Mouse (Mus musculus): ENCODE measurements around the gene Usp5. TPM values are rescaled to one million over a fixed set of nuclear protein-coding genes. Genes with fewer than 3 reads are reported as not detected.
"Not testable (repeated sequence)": the region's sequence is repeated elsewhere in the genome, so short reads cannot be mapped to it uniquely, and the experiment has no call there.

Usp5 gene
- total RNA-seq, 2 experiments from 2014 or later = 176 to 177 TPM

DNA sequence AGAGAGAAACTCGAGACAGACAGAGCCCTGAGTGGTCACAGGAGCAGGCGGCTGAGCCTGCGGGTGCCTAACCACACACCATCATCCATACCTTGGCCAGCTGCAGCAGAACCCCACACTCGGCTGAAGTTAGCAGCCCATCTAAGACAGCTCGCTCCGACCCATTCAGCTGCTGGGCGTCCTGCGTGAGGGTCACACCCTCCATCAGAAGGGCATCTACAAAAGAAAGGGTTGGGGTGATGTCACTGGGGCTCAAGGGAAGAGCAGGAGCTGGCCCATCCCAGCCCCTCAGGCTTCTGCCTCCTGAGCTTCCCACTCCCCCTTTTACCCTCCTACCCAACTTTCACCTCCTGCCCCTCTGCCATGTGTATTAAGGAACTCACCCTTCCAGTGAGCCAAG lies 21.3 kb upstream of the Usp5 start:
- intact Hi-C loops (cut with DNase I) = no loop called here
- no peak for DNase-seq (ENCODE audit: low spot score in 2 of 2)

DNA sequence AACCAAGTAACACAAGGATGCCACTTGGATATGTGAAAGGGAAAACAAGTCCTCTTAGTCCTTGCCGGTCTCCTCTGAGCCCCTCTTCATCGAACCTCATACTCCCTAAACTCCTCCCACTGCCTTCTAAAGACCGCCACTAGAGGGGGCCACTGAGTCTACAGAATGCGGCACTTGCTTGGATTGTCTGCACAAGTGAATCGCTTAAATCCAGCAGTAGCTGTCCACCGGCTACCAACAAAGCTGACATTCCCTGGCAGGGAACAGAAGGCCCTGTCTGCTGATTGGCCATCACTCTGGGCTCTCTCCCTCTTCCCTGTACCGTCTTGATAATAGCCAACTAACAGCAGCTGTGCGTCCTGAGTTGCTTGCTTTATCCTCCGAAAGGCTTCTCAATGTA lies 18.0 kb upstream of the Usp5 start:
- peak; percentile 91 to 95 for DNase-seq (ENCODE audit: low spot score in 2 of 2)
- intact Hi-C loops (cut with DNase I) = no loop called here

DNA sequence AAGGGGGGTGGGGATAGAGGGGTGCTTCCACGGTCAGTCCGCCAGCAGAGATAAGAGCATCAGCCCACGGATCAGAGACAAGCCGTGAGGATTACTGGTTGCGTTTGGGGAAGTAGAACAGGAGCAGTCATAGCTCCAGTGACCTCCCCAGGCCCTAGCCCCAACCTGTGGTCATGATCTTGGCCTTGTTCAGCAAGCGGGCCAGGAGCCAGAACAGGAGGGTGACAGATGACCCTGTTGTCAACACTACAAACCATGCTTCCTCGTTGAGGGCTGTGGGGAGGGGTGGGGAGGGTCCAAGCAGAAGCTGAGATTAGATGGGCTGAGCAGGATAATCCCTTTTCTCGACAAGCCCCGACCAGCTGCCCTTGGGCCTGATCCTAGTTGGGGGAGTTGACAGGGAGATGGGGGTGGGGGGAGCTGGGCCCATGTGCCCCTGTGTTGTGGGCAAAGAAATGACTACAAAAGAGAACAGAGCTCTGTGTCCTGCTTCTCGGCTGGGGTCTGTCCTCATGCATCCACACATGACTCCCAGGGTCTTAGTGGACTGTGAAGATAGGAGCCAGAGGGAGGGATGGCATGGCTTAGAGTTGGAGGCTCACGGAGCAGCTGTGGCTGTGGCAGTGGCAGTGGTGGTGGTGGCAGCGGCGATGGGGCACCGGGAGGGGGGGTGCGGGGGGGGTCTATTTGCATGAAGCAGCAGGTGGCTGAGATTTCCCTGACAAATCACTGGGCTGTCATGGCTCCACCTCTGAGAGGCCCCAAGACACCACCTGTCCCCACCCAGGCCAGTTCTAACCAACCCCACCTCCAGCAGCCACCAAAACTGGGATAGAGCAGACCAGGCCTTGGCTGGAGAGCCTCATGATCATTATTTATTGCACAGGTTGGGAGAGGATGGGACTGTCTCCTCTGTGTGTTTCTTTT lies 11.2 kb upstream of the Usp5 start, which contains the start of gene Gnb3:
Gnb3 (minus strand) TSS at position 35 of the 927 bp plus-strand sequence.
- intact Hi-C loops (cut with DNase I) = no loop called here

DNA sequence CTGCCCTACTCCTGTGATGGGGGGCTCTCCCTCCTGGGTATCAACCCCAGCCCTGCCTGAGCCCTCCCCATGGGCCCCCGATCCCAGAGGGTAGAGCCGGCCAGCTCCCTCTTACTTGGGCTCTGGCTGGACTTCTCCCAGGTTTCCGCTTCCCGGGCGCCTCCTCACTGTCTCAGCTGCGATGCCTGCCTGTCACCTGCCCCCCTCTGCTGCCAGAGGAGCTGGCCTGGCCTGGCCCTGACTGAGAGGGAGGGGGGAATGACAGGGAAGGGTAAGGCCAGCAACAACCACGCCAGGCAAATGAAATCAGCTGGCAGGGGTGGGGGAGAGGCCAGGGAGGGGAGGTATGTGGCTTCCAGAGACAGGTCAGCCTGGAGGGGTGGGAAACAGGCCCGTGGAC lies 10.5 kb upstream of the Usp5 start:
- DNase-seq (ENCODE audit: low spot score in 2 of 2) = no peak
- intact Hi-C loops (cut with DNase I) = no loop called here

More for the DNA sequence above, 11.2 kb upstream of the Usp5 start, which contains the start of gene Gnb3:
- no peak for DNase-seq (ENCODE audit: low spot score in 2 of 2)

DNA sequence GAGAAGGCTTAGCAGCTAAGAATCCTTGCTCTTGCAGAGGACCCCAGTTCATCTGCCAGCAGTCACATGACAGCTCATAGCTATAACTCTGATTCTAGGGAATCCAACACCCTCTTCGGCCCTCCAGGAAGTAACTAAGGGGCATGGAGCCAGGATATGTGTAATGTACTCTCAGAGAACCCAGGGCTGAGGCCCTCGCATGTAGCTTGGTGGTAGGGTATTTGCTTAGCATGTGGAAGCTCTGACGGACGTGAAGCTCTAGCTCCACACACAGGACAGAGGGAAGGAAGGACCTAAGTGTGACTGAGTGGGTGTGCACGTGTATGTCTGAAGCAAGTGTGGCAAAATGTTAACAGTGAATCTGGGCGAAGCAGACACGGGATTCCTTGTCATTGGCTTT lies 7.1 kb upstream of the Usp5 start:
- DNase-seq (ENCODE audit: low spot score in 2 of 2) = no peak
- intact Hi-C loops (cut with DNase I) = no loop called here

DNA sequence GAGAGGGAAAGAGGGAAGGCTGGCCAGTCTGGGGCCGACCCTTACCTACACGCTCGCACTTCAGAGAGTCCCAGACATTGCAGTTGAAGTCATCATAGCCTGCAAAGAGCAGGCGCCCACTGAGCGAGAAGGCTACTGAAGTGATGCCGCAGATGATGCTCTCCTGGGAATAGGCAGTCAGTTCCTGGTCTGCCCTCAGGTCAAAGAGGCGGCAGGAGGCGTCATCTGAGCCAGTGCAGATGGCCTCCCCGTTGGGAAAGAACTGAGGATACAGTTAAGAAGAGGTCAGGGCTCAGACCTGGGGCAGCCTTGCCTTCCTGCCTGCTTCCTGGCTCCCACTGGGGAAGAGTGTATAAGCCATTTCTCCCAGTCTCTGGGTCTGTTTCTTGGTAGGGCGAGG lies 6.2 kb upstream of the Usp5 start:
- intact Hi-C loops (cut with DNase I) = no loop called here
- no peak for DNase-seq (ENCODE audit: low spot score in 2 of 2)

DNA sequence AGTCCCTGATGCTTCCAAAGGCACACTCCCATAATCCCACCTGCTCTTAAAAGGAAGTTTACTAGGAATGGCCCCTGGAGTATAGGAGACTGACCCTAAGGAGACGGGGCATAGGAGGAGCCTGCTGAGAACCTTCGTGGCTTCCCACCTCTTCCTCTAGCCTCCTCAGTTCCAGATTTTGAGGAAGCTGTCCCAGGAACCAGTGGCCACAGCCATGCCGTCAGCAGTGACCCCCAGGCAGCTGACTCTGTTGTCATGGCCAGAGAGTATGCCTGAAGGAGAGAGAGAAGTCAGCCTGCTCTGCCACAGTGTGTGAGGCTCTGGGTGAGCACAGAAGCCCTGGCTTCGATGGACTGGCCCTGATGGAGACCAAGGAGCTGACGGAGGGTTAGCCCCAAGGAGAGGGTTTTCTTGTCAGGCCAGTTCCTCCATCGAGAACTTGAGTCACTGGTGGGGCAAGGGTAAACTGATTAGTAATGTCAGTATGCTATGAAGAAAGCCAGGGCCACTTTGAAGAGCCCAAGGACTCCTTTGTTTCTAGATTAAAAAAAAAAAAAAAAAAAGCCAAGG lies 5.3 kb upstream of the Usp5 start:
- intact Hi-C loops (cut with DNase I) = no loop called here
- DNase-seq (ENCODE audit: low spot score in 2 of 2) = no peak

DNA sequence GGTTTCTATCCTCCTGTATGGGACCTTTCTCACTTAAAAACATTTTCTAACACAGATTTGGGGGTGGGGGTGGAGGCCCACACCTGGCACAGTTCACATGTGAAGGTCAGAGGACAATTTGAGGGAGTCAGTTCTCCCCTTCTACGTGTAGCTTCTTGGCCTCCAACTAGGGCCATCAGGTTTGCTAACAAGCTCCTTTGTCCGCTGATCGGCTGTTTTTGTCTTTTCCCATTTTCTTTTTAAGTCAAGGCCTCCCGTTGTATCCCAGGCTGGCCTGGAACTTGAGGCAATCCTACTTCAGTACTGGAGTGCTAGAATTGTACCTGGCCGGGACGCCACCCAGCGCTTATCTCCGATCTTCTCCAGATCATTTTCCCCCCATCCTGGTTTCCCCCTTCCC lies 2.4 kb upstream of the Usp5 start:
- no peak for DNase-seq (ENCODE audit: low spot score in 2 of 2)
- intact Hi-C loops (cut with DNase I) = no loop called here

DNA sequence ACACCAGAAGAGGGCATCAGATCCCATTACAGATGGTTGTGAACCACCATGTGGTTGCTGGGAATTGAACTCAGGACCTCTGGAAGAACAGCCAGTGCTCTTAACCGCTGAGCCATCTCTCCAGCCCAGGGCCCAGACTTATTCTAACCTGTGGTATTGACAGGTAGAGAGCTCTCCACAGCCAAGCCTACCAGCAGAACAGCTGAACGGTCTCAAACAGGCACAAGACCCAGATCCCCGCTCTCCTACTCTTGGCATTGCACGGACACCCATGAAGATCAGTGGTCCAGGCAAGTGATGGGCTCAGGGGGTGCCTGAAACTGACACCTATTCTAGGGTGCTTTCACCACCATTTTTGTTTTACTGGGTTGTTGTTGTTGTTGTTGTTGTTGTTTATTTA lies 1.9 kb upstream of the Usp5 start:
- intact Hi-C loops (cut with DNase I); DNase-seq (ENCODE audit: low spot score in 2 of 2): not testable (repeated sequence)

DNA sequence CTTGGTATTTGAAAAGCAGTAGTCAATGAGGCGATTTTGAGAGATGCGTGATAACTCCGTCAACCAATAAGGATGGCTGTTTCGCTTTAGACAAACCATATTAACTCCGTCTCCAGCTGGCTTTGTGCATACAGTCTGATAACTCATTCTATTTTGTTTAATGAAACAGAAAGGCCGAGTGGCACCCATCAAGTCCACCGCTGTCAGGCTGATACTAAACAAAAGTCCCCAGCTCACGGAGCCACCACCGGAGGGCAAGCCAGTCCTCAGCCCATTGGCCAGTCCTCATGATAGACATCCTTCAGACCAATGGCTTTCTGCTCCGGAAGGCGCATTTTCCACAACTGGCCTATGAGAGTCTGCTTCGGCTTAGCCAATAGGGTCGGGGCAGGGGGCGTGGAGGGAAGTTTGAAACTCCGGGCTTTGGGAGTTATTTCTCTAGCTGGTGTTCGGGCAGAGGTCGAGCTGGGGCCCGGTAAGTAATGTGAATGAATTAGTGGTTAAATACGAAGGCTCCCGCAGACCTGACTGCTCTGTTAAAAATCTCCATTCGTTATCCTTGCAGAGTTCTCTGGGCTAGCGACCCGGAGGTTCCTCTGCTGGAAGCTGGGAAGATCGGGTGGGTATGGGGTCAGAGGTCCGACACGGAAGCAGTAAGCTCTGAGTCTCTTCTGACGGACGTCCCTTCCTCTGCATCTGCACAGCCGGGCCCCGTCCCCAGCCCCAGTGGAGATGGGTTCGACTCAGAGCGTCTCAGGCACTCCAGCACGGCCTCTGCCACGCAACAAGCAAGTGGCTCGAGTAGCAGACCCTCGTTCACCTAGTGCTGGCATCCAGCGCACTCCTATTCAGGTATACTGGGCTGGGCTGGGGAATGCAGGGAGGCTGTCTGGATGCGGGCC lies 766 bp upstream of the Usp5 start:
- peak; percentile 93 to 98 for DNase-seq (ENCODE audit: low spot score in 2 of 2)
- intact Hi-C loops (cut with DNase I) = no loop called here

DNA sequence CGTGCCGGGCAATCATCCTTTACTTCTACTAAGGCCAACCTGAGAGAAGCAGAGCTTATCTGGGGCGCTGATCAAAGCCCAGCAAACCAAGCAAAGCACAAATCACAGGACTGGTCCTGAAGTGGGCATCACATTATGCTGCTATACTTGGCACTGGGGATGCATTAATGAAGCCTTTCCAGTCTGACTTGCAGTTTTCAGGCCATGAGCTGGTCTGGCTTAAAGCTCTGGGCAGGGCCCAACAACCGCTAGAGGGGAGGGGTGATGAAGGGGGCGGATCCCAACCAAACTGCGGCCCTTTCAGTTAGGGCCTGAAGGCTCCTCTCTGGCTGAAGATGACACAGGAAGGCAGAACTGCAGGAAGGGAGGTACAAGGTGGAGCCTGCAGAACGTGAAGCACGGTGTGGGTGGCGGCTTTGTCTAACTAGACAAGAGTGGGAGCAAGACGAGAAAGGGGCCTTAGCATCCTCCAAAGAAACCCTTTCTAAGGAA lies 1.1 kb downstream of the Usp5 start:
- intact Hi-C loops (cut with DNase I) = no loop called here
- DNase-seq (ENCODE audit: low spot score in 2 of 2) = peak in 1 of 2 experiments; percentile 45

DNA sequence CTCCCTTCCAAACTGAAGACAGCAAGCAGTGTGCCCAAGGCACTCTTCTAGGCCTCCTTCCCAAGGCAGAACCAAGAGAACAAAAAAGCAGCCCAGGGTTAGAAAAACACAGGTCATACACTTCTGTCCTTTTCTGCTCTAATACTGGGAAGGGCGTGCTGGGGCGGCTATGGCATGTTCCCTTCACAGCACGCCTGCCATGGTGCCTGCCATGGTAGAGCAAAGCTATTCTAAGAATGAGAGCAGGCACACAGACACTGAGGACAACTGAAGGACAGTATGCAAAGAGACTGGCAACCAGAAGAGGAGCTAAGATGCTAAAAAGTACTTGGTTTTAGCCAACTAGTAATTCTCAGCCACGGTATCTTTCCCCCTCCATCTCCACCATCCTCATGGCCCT lies 7.2 kb downstream of the Usp5 start:
- intact Hi-C loops (cut with DNase I) = no loop called here
- DNase-seq (ENCODE audit: low spot score in 2 of 2) = no peak

DNA sequence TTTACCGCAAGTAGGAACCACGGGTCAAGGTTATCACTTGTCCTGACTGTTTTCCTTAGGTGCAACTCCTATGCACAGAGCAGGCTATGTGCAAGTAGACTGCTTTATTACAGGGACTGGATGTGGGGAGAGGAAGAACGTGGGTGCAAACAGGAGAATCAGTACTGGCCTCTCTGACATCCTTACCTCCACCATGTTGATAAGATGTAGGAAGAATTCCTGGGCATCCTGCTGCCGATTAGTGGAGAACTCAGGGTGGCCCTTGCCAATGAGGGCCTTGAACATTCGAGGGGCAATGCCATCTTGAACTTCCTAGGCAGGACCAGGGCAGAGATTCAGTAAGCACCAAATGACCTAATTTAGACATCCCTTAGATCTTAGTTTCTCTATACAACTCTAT lies 8.4 kb downstream of the Usp5 start:
- intact Hi-C loops (cut with DNase I) = no loop called here

DNA sequence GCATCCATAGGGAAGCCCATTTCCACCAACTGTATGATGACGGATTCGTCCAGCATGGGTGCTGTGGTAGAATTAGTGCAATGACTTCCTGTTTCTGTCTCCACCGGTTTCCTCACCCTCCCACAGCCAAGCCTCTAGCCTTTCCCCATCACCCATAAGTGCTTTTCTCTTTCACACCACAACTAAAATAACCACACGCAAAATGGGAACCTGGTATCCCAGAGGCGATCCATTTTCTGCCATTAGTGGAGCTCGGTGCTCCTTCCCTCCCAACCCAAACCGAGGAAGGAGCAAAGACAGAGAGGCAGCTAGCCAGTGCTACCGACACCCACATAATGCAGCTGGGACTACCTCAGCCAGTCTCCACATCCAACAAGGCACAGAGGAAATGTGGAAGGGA lies 11.3 kb downstream of the Usp5 start:
- peak in 1 of 2 experiments; percentile 69 for DNase-seq (ENCODE audit: low spot score in 2 of 2)

More for the DNA sequence above, 8.4 kb downstream of the Usp5 start:
- no peak for DNase-seq (ENCODE audit: low spot score in 2 of 2)

DNA sequence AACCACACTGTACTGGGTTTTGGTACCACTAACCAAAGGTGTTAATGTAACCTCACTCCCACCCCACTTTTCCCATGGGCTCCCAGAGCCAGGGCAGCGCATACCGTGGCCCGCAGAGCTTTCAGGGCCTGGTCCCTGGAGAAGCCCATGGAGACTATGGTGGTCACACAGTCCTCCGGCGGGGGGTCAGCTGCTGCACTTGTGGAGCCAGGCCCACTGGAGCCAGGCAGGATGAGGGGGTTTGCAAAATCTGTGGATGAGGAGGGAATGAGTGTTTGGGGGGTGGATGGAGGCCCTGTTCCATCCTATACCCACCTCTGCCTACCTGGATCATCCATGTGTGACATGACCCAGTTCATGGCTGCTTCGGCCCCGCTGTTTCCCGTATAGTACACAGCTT lies 11.7 kb downstream of the Usp5 start:
- intact Hi-C loops (cut with DNase I) = no loop called here
- no peak for DNase-seq (ENCODE audit: low spot score in 2 of 2)

More for the DNA sequence above, 11.3 kb downstream of the Usp5 start:
- intact Hi-C loops (cut with DNase I) = no loop called here

DNA sequence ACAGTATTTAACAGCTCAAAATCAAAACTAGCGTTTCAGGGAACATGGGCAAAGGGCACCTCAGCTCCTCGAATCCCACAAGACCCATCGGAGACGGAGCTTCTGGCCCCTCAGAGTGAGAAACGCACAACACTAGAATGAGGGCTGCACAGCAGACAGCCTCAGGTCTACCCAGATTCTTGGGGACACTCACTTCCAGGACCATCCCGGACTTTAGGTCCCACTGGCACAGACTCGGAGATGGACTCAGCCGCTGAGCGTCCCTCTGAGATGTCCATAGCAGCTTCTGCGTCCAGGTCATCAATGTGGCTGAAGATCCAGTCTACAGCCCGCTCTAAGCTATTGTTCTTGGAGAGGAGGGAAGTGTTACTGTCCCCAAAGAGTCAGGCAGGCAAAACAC lies 12.2 kb downstream of the Usp5 start:
- no peak for DNase-seq (ENCODE audit: low spot score in 2 of 2)
- intact Hi-C loops (cut with DNase I) = no loop called here

DNA sequence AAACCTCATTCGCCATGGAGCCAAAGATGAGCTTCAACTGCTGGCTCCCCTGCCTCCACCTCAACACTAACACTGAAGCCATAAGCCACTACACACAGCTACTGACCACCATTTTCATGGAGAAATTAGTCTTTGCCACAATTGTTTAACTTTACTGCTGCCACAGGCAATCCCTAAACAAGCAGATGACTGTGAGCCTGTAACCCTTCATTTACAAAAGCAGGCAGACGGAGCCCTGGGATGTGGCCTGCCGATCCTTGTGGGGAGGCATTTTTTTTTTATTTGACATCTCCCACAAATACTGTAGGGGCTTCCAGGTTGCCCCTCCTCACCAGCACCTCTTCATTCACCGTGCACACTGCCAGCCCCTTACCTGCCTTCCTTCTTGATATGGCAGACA lies 12.7 kb downstream of the Usp5 start:
- intact Hi-C loops (cut with DNase I) = no loop called here

DNA sequence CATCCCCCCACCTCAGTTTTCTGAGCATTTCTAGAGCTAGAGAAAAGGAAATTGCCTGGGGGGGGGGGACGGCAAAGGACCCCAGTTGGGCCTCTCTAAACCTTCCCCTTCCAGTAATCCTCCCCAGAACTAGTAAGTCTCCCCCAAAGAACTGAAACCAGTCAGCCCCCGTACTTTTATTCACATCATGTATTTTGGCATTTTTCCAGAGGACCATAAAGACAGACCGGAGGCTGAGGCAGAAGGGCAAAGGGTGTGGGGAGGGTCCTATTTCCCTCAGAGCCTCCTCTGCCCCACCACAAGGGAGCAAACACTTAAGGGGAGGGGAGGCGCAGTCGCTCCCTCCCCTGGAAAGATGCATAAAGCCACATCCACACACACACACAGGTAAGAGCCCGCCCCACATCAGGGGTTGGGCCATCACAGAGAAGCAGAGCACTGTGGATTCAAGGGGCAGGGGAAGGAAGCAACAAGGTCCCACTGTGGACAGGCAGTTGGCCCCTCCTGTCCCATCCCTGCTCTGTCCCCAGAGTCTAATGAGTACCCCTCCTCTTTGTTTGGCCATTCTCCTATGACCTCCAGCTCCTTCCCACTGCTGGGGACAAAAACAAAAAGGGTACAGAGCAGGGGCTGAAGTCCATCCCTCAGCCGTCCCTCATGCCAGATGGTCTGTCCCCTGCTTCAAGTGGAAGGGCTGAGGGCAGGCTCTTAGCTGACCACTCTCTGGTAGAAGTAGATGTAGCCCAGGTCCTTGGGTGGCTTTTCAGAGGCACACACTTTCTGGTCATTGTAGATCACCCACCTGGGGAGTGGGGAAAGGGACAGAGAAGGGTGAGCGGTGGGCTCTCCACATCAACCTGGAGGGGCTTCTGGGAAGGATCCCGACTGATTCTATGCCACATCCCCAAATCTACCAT lies 14.2 kb downstream of the Usp5 start:
- intact Hi-C loops (cut with DNase I) = no loop called here
- no peak for DNase-seq (ENCODE audit: low spot score in 2 of 2)

More for the DNA sequence above, 12.7 kb downstream of the Usp5 start:
- DNase-seq (ENCODE audit: low spot score in 2 of 2) = no peak

DNA sequence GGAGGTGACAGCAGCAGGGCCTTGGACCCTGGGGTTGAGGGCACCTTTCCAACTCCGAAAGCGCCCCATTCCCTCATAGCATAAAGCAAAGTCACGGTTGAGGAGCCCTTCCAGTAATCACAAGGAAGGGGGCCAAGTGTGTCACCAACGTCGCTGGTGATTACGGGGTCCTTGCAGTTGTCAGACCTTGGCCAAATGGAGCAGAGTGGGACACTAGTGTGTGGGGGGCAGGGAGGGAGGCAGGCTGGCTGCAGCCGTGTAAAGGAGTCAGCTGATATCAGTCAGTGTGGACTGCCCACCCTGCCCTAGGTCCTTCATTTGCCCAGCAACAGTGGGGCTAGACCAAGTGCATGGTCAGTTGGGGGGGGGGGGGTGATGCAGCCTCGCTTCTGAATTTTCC lies 14.8 kb downstream of the Usp5 start:
- DNase-seq (ENCODE audit: low spot score in 2 of 2) = no peak
- intact Hi-C loops (cut with DNase I) = no loop called here
